Mouse (Mus musculus) kidney, embryonic 16.5 days (tissue): ENCODE measurements around the gene Grasp. TPM values are rescaled to one million over a fixed set of nuclear protein-coding genes. Genes with fewer than 3 reads are reported as not detected.
A peak's percentile ranks its signal among the peaks of the same experiment; 100 is the strongest.

ENCODE experiments used
- ATAC-seq: fragments of 200-750 bp; cut with Nextera tagmentation; 2 replicates; pipeline ENCODE4 v1.8.0; 2017; ENCODE audit warnings: moderate TSS enrichment; ENCODE audit not compliant: low FRiP score, low TSS enrichment
- H3K27ac ChIP-seq: fragments of 300-500 bp; sonication (generic); 2 replicates; pipeline ENCODE4 v1.5.1; 2014; ENCODE audit warnings: low read length
- H3K27me3 ChIP-seq: fragments of 300-500 bp; sonication (generic); 2 replicates; pipeline ENCODE4 v1.6.1; 2014; ENCODE audit warnings: low read length, control low read depth, mixed read lengths; ENCODE audit not compliant: insufficient read depth
- H3K36me3 ChIP-seq: fragments of 300-500 bp; sonication (generic); 2 replicates; pipeline ENCODE4 v1.6.1; 2014; ENCODE audit warnings: low read length, control low read depth, mixed read lengths; ENCODE audit not compliant: insufficient read depth
- H3K4me1 ChIP-seq: fragments of 300-500 bp; sonication (generic); 2 replicates; pipeline ENCODE4 v1.6.1; 2014; ENCODE audit warnings: low read length, control low read depth, mixed read lengths; ENCODE audit not compliant: insufficient read depth
- H3K4me2 ChIP-seq: fragments of 300-500 bp; sonication (generic); replicated peaks from 2 replicates; pipeline ENCODE4 v1.6.1; 2014; ENCODE audit warnings: low read depth, low read length
- H3K4me3 ChIP-seq: fragments of 300-500 bp; sonication (generic); 2 replicates; pipeline ENCODE4 v1.5.1; 2014; ENCODE audit warnings: mild to moderate bottlenecking, low read length
- H3K9ac ChIP-seq: fragments of 300-500 bp; sonication (generic); replicated peaks from 2 replicates; pipeline ENCODE4 v1.6.1; 2014; ENCODE audit warnings: low read length
- H3K9me3 ChIP-seq: fragments of 300-500 bp; sonication (generic); 2 replicates; pipeline ENCODE4 v1.6.1; 2016; ENCODE audit warnings: low read length, control low read depth
- WGBS: fragments of 180-500 bp; shearing (Covaris S2); extraction: QIAGEN DNeasy Blood & Tissue Kit; methylation state at CpG from one replicate; pipeline ENCODE4 v1.1.7; 2014; 5-methylcytosine and 5-hydroxymethylcytosine counted together
- polyA plus RNA-seq: library from polyadenylated mRNA; unstranded; fragments of >200 nt; fragmentation: Nextera tagmentation; extraction: Ambion mirVana; gene quantifications from 2 replicates; pipeline ENCODE4 v1.2.1, GENCODE M21; 2015

Grasp gene
- polyA plus RNA-seq, 1 experiment from 2014 or later: 3.2 TPM

GRCm38 (mm10) chr15:101233183-101233582 is 9.2 kb downstream of the Grasp start:
- Histone ChIP-seq H3K27me3 (0 out of 2 replicates have a peak, but pooled peaks cover 3% of the 10 kb centered on the region), H3K4me2 (no peak overlapping the region), H3K36me3 (peaks cover 17% of the 10 kb centered on the region), H3K4me1 (peaks cover 42% of the 10 kb centered on the region), H3K9me3 (no peaks in the 10 kb centered on the region), H3K4me3 (no peak overlapping the region), H3K27ac (no peak overlapping the region), H3K9ac (no peak overlapping the region)
- no peak for ATAC-seq
- 83% methylated on average over 3 of the region's 3 CpGs for WGBS

DNA sequence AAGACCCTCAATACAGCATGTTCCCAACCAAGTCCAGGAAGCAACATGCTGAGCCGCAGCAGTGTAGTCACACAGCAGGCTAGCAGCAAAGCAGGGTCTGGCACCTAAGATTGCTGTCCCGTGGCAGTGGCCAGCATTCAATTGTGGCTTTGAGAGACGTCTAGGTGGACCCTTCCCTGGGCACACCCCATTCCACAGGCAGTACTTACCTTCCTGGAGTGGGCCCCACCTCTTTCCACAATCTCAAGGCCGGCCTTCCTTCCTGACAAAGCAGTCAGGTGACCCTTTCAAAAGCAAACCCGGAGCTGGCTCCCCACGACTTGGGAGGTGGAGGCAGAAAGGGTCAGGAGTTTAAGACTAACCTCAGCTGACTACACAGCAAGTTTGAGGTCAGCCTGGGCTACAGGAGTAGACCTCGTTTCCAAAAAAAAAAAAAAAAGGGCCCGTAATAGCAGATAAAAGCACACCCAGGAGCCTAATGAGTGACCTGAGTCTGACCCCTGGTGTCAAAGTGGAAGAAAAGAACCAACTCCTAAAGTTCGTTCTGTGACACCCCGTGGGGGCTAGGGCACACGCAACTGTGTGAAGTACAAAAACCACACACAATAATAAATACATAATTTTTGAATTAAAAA is 9.8 kb downstream of the Grasp start:
- Histone ChIP-seq H3K4me2 (no peak overlapping the region), H3K9me3 (no peaks in the 10 kb centered on the region), H3K9ac (no peak overlapping the region), H3K36me3 (peaks cover 17% of the 10 kb centered on the region), H3K27ac (no peak overlapping the region), H3K4me1 (peaks cover 40% of the 10 kb centered on the region), H3K27me3 (0 out of 2 replicates have a peak, but pooled peaks cover 3% of the 10 kb centered on the region), H3K4me3 (no peak overlapping the region)
- WGBS: 33% methylated on average over 11 of the region's 11 CpGs
- ATAC-seq: no peak

GRCm38 (mm10) chr15:101234611-101235341 is 10.8 kb downstream of the Grasp start:
- Histone ChIP-seq H3K27me3 (0 out of 2 replicates have a peak, but pooled peaks cover 3% of the 10 kb centered on the region), H3K4me1 (peaks cover 38% of the 10 kb centered on the region), H3K4me3 (no peak overlapping the region), H3K4me2 (no peak overlapping the region), H3K36me3 (peaks cover 9% of the 10 kb centered on the region), H3K27ac (no peak overlapping the region), H3K9me3 (no peaks in the 10 kb centered on the region), H3K9ac (no peak overlapping the region)
- WGBS: 75% methylated on average over 10 of the region's 10 CpGs
- no peak for ATAC-seq

DNA sequence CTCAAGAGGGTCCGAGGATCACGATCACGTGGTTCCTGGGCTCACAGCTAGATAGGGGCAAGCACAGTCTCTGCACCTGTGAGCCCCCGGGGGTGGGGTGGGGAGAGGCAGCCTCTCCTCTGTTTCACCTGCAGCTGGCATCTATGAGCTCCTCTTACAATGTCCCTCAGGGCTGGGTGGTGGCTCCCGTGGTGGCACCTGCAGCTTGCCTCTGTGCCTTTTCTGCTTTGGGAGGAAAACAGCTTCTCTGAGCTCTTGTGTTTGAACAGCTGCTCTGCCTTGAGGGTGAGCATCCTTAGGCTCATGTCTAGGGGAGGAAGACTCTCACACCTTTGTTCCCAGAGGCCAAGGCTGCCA is 11.3 kb downstream of the Grasp start:
- no peak overlapping the region for H3K4me3 ChIP-seq
- ATAC-seq: no peak
- no peak overlapping the region for H3K4me2 ChIP-seq
- H3K9ac ChIP-seq: no peak overlapping the region
- peak overlapping the region; percentile 21; the same call in 1 of the 2 replicates for H3K27ac ChIP-seq
- peaks cover 38% of the 10 kb centered on the region for H3K4me1 ChIP-seq
- no peaks in the 10 kb centered on the region for H3K9me3 ChIP-seq
- peaks cover 9% of the 10 kb centered on the region for H3K36me3 ChIP-seq
- H3K27me3 ChIP-seq: 0 out of 2 replicates have a peak, but pooled peaks cover 3% of the 10 kb centered on the region
- WGBS: 41% methylated on average over 5 of the region's 5 CpGs

DNA sequence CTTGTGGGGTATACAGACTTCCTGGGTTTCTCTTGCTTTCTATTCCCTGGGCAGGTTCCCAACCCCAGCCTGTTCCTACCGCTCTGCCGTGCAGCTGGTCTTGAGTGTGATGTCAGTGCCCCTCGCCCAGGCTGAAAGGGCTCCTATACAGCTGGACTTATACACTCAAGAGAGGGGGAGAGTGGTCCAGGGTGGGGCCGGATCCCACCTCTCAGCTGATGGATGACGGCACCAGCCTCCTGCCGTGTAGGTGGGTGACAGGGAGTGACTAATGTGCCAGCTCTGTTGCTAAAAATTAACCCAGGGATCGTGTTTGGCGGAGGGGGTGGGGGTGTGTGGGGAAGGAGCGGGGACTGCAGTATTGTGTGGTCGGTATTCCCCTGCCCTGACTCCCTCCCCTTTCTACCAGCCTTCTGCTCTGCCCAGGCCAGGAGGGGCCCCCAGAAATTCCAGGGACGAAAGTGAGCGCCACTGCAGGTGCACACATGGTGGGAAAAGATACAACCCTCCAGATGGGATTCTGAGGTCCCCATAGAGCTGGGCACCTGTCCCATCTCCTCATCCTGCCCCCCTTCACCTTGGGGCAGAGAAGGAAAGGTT is 11.8 kb downstream of the Grasp start:
- peak; percentile 35 for ATAC-seq
- Histone ChIP-seq H3K9ac (peak overlapping the region; percentile 9; the same call in 1 of the 2 replicates), H3K4me1 (peaks cover 39% of the 10 kb centered on the region), H3K36me3 (peaks cover 7% of the 10 kb centered on the region), H3K27ac (peak overlapping the region; percentile 35; the same call in 1 of the 2 replicates), H3K4me3 (no peak overlapping the region), H3K4me2 (peak overlapping the region; percentile 28), H3K27me3 (0 out of 2 replicates have a peak, but pooled peaks cover 3% of the 10 kb centered on the region), H3K9me3 (no peaks in the 10 kb centered on the region)
- WGBS: 17% methylated on average over 12 of the region's 12 CpGs

- H3K4me1 ChIP-seq: peaks cover 44% of the 10 kb centered on the region
- 9% methylated on average over 3 of the region's 3 CpGs for WGBS
- no peak for ATAC-seq
Observed at GRCm38 (mm10) chr15:101236878-101237277, 12.9 kb downstream of the Grasp start.

DNA sequence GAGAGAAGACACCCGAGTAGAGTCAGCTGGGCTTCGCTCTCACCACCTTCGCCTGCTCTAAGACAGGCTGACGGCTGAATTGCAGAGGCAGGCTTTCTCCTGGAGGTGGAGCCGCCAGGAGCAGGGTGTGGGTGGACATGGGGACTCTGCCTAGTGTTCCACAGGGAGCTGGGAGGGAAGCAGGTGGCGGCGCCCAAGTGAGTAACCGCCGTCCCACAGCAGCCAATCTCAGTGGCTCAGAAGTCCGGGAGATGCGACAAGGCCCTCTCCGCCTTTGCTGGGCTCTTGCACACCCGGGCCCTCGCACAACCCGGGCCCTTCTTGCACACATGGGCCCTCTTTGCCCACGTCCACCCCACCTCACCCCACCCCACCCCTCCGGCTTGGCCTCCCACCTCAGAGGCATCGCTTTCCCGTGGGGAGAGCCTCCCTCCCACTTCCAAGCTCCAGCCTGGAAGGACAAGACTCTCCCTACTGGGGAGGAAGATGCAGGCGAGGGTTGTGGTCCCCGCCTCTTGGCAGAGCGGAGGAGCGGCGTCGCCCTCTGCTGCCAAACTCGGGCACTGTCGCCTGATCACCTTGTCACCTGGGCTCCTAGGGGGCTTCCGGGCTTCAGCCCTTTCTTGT is 15.0 kb downstream of the Grasp start:
- Histone ChIP-seq H3K4me3 (peak overlapping the region; percentile 30), H3K4me1 (peaks cover 39% of the 10 kb centered on the region), H3K27ac (no peak overlapping the region), H3K27me3 (0 out of 2 replicates have a peak, but pooled peaks cover 3% of the 10 kb centered on the region), H3K4me2 (peak overlapping the region; percentile 60), H3K9ac (peak overlapping the region; percentile 53), H3K36me3 (no peaks in the 10 kb centered on the region), H3K9me3 (no peaks in the 10 kb centered on the region)
- WGBS: 4% methylated on average over 28 of the region's 28 CpGs
- ATAC-seq: peak; percentile 57

More at GRCm38 (mm10) chr15:101236878-101237277, 12.9 kb downstream of the Grasp start:
- H3K4me2 ChIP-seq: no peak overlapping the region
- H3K9me3 ChIP-seq: no peaks in the 10 kb centered on the region
- H3K36me3 ChIP-seq: no peaks in the 10 kb centered on the region
- no peak overlapping the region for H3K4me3 ChIP-seq
- H3K27ac ChIP-seq: no peak overlapping the region
- no peak overlapping the region for H3K9ac ChIP-seq
- H3K27me3 ChIP-seq: 0 out of 2 replicates have a peak, but pooled peaks cover 3% of the 10 kb centered on the region

DNA sequence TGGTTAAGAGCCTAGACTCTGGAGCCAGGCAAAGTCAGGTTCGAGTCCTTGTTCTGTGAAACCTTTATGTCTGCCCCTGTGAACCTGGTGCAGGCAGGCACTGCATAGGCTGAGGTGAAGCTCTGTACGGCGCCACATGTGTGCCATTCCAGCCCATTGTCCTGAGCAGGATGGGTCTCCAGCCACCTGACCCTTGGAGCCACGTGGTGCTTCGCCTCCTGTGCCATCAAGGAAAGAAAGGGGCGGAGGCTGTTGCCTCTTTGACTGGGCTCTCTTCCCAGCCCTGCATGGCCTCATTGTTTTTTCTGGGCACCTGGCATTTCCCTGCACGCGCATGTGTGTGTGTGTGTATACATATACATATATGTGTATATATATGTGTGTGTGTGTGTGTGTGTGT is 15.8 kb downstream of the Grasp start:
- Histone ChIP-seq H3K27me3 (0 out of 2 replicates have a peak, but pooled peaks cover 3% of the 10 kb centered on the region), H3K27ac (no peak overlapping the region), H3K9ac (no peak overlapping the region), H3K36me3 (no peaks in the 10 kb centered on the region), H3K9me3 (no peaks in the 10 kb centered on the region), H3K4me3 (no peak overlapping the region), H3K4me2 (no peak overlapping the region), H3K4me1 (peaks cover 39% of the 10 kb centered on the region)
- WGBS: 71% methylated on average over 8 of the region's 8 CpGs
- ATAC-seq: no peak

DNA sequence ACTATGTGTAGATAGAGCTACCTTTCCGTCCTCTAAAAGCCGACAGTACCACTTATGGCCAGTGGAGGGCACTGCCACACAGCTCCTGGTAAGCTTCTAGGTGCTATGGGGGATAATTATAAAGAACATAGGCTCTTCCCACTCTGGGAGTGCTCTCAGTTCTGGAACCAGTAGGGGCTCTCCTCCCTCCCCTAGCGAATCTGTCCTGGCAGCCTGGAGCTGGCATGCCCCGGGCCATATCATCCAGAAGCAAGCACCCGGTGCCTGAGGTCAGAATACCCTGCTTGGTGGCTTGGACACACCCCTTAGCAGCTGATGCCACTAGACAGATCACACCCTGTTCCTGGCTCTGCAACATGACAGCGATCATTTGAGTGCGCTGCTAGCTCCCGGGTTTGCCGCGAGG is 16.8 kb downstream of the Grasp start:
- 7% methylated on average over 10 of the region's 10 CpGs for whole genome bisulfite sequencing
- Histone ChIP-seq H3K4me3 (no peak overlapping the region), H3K27me3 (0 out of 2 replicates have a peak, but pooled peaks cover 3% of the 10 kb centered on the region), H3K4me2 (peak overlapping the region; percentile 35), H3K36me3 (no peaks in the 10 kb centered on the region), H3K9me3 (no peaks in the 10 kb centered on the region), H3K4me1 (peaks cover 31% of the 10 kb centered on the region), H3K9ac (no peak overlapping the region; the same call in 1 of the 2 replicates), H3K27ac (peak overlapping the region; percentile 27; the same call in 1 of the 2 replicates)
- ATAC-seq: peak; percentile 36
